Mouse (Mus musculus) neural tube, embryonic 11.5 days (tissue): ENCODE results near the gene Ehf. TPM values are rescaled to one million over a fixed set of nuclear protein-coding genes. Genes with fewer than 3 reads are reported as not detected.

ENCODE experiments used
- ATAC-seq: fragments of 200-750 bp; cut with Nextera tagmentation; 2 replicates; pipeline ENCODE4 v1.8.0; 2017; ENCODE audit warnings: moderate number of reproducible peaks, mild to moderate bottlenecking, moderate TSS enrichment, moderate library complexity; ENCODE audit not compliant: insufficient read depth, low FRiP score, low TSS enrichment
- DNase-seq: peaks from one replicate; pipeline ENCODE4 v3.0.0-alpha.2; 2015; ENCODE audit warnings: low spot score
- H3K27ac ChIP-seq: fragments of 300-500 bp; sonication (generic); 2 replicates; pipeline ENCODE4 v1.5.1; 2014; ENCODE audit warnings: low read depth, mild to moderate bottlenecking, low read length
- H3K27me3 ChIP-seq: fragments of 300-500 bp; sonication (generic); 2 replicates; pipeline ENCODE4 v1.6.1; 2014; ENCODE audit warnings: mild to moderate bottlenecking, low read length, mixed read lengths; ENCODE audit not compliant: control insufficient read depth, insufficient read depth
- H3K36me3 ChIP-seq: fragments of 300-500 bp; sonication (generic); 2 replicates; pipeline ENCODE4 v1.6.1; 2014; ENCODE audit warnings: mild to moderate bottlenecking, low read length, moderate library complexity, mixed read lengths; ENCODE audit not compliant: control insufficient read depth, insufficient read depth
- H3K4me1 ChIP-seq: fragments of 300-500 bp; sonication (generic); 2 replicates; pipeline ENCODE4 v1.6.1; 2014; ENCODE audit warnings: low read length, mixed read lengths; ENCODE audit not compliant: control insufficient read depth, insufficient read depth
- H3K4me2 ChIP-seq: fragments of 300-500 bp; sonication (generic); 2 replicates; pipeline ENCODE4 v1.6.1; 2014; ENCODE audit warnings: low read depth, mild to moderate bottlenecking, moderate library complexity
- H3K4me3 ChIP-seq: fragments of 300-500 bp; sonication (generic); 2 replicates; pipeline ENCODE4 v1.5.1; 2014; ENCODE audit warnings: low read depth, low read length
- H3K9ac ChIP-seq: fragments of 300-500 bp; sonication (generic); 2 replicates; pipeline ENCODE4 v1.6.1; 2014; ENCODE audit warnings: mild to moderate bottlenecking, low read length
- H3K9me3 ChIP-seq: fragments of 300-500 bp; sonication (generic); 2 replicates; pipeline ENCODE4 v1.6.1; 2016; ENCODE audit warnings: low read length; ENCODE audit not compliant: control insufficient read depth
- WGBS: fragments of 180-500 bp; shearing (Covaris S2); extraction: QIAGEN DNeasy Blood & Tissue Kit; methylation state at CpG from one replicate; pipeline ENCODE4 v1.1.7; 2014; 5-methylcytosine and 5-hydroxymethylcytosine counted together
- polyA plus RNA-seq: library from polyadenylated mRNA; unstranded; fragments of >200 nt; fragmentation: Nextera tagmentation; extraction: Ambion mirVana; gene quantifications from 2 replicates; pipeline ENCODE4 v1.2.1, GENCODE M21; 2014

The Ehf gene
- polyA plus RNA-seq, 1 experiment from 2014 or later, result 0.15 TPM

DNA sequence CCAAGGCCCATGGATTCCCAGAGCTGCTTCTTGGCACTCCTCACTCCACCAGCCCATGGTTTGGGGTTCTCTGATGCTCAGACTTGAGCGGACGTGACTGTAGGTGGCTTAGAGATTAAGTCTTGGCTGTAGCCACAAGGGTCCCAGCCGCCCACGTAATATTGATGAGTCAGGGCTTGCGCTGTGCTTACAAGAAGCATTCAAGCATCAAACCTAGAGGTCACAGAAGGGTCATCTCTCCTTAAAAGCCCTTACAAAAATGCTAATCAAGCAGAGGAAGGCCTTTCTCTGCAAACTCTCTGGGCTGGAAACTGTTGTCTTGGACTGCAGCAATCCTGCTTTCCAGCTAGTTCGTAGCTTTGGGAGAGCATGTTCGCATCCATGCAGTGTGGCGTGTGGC lies 88.2 kb downstream of the Ehf start:
- Histone ChIP-seq H3K27ac (no peak overlapping the region), H3K27me3 (no peaks in the 10 kb centered on the region), H3K4me1 (no peaks in the 10 kb centered on the region), H3K36me3 (no peaks in the 10 kb centered on the region), H3K9ac (no peak overlapping the region), H3K4me2 (no peak overlapping the region), H3K9me3 (no peaks in the 10 kb centered on the region), H3K4me3 (no peak overlapping the region)
- WGBS, result 53% methylated on average over 8 of the region's 8 CpGs
- ATAC-seq (no peak), DNase-seq (no peak)

DNA sequence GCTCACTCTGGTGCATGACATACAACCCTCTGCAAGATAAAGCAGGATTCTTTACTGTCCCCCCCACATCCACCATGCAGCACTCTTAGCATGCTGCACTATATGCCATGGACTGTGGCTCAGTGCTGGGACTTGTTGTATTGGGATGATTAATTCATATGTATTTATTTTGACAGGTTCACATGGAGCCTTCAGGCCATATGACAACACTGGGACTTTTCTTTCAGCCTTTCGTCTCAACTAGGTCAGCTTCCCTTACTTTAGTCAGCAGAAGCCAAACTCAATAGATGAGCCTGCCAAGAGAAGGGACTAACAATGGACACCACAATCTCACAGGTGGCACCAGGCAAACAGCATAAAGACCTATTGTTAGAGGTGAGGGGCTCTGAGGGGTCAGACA lies 89.5 kb downstream of the Ehf start:
- Histone ChIP-seq H3K9ac (no peak overlapping the region), H3K27ac (no peak overlapping the region), H3K4me2 (no peak overlapping the region), H3K4me1 (no peaks in the 10 kb centered on the region), H3K27me3 (no peaks in the 10 kb centered on the region), H3K4me3 (no peak overlapping the region), H3K9me3 (no peaks in the 10 kb centered on the region), H3K36me3 (no peaks in the 10 kb centered on the region)
- ATAC-seq, result no peak
- WGBS, result 63% methylated on average over 1 of the region's 1 CpGs
- no peak for DNase-seq

Other genes starting within 250 kb of the Ehf start
- gene Pdhx, start 229.8 kb downstream of the Ehf start, polyA plus RNA-seq, result 51.1 and 51.3 TPM in 2 replicates
- gene Apip, start 229.6 kb downstream of the Ehf start, polyA plus RNA-seq, result 61.6 and 71.8 TPM in 2 replicates
- gene Elf5, start 108.4 kb upstream of the Ehf start, polyA plus RNA-seq, result not detected in 2 replicates
- gene Cat, start 181.9 kb upstream of the Ehf start, polyA plus RNA-seq, result 125 and 127 TPM in 2 replicates